Mouse (Mus musculus): Measurements from ENCODE around the gene Ccl11.

GRCm38 (mm10) chr11:82084360-82084759 is 26.7 kb downstream of the Ccl11 start:
- TF ChIP-seq CTCF (IDR thresholded peaks at IDR 0.05; ENCODE audit: low read depth) = no peak
- no peak for TF ChIP-seq EP300 (optimal IDR thresholded peaks at IDR 0.05)

Measured in stomach, postnatal 0 days (tissue).